Mouse (Mus musculus) heart, embryonic 16.5 days (tissue): ENCODE results near the gene Ezh1. TPM values are rescaled to one million over a fixed set of nuclear protein-coding genes. Genes with fewer than 3 reads are reported as not detected.
A peak's percentile ranks its signal among the peaks of the same experiment; 100 is the strongest.
"Not testable (repeated sequence)": the region's sequence is repeated elsewhere in the genome, so short reads cannot be mapped to it uniquely, and the experiment has no call there.

Experiments
- ATAC-seq: fragments of 200-750 bp; cut with Nextera tagmentation; replicated peaks from 2 replicates; pipeline ENCODE4 v1.8.0; 2017; ENCODE audit warnings: moderate number of reproducible peaks; ENCODE audit not compliant: insufficient read depth, low FRiP score; ENCODE audit errors: extremely low read depth
- H3K27ac ChIP-seq: fragments of 300-500 bp; sonication (generic); 2 replicates; pipeline ENCODE4 v1.5.1; 2014; ENCODE audit warnings: mild to moderate bottlenecking, low read length, control low read depth, moderate library complexity
- H3K27me3 ChIP-seq: fragments of 300-500 bp; sonication (generic); 2 replicates; pipeline ENCODE4 v1.6.1; 2014; ENCODE audit warnings: low read length, mixed read lengths; ENCODE audit not compliant: control insufficient read depth, insufficient read depth
- H3K36me3 ChIP-seq: fragments of 300-500 bp; sonication (generic); 2 replicates; pipeline ENCODE4 v1.6.1; 2014; ENCODE audit not compliant: control insufficient read depth, insufficient read depth
- H3K4me1 ChIP-seq: fragments of 300-500 bp; sonication (generic); 2 replicates; pipeline ENCODE4 v1.6.1; 2014; ENCODE audit warnings: low read length, mixed read lengths; ENCODE audit not compliant: control insufficient read depth, insufficient read depth
- H3K4me2 ChIP-seq: fragments of 300-500 bp; sonication (generic); 2 replicates; pipeline ENCODE4 v1.6.1; 2014; ENCODE audit warnings: low read depth, mild to moderate bottlenecking, control low read depth, low read length
- H3K4me3 ChIP-seq: fragments of 300-500 bp; sonication (generic); 2 replicates; pipeline ENCODE4 v1.5.1; 2014; ENCODE audit warnings: mild to moderate bottlenecking, control low read depth, low read length
- H3K9ac ChIP-seq: fragments of 300-500 bp; sonication (generic); 2 replicates; pipeline ENCODE4 v1.6.1; 2014; ENCODE audit warnings: low read length, control low read depth
- H3K9me3 ChIP-seq: fragments of 300-500 bp; sonication (generic); replicated peaks from 2 replicates; pipeline ENCODE4 v1.6.1; 2016; ENCODE audit warnings: low read length; ENCODE audit not compliant: control insufficient read depth
- WGBS: fragments of 180-500 bp; shearing (Covaris S2); extraction: QIAGEN DNeasy Blood & Tissue Kit; methylation state at CpG from one replicate; pipeline ENCODE4 v1.1.7; 2014; 5-methylcytosine and 5-hydroxymethylcytosine counted together
- polyA plus RNA-seq: library from polyadenylated mRNA; unstranded; fragments of >200 nt; fragmentation: Nextera tagmentation; extraction: Ambion mirVana; gene quantifications from 2 replicates; pipeline ENCODE4 v1.2.1, GENCODE M21; 2015

The Ezh1 gene
- polyA plus RNA-seq, 1 experiment from 2014 or later = 14.7 TPM

GRCm38 (mm10) chr11:101163476-101164350, 62.5 kb downstream of the Ezh1 start:
- peak overlapping the region; percentile 30 for H3K4me3 ChIP-seq
- peak overlapping the region; percentile 50 for H3K4me2 ChIP-seq
- H3K36me3 ChIP-seq = peaks cover 60% of the 10 kb centered on the region
- H3K27me3 ChIP-seq = peaks cover 23% of the 10 kb centered on the region
- 0 out of 2 replicates have a peak overlapping the region, but pooled peaks have one; percentile 26 for H3K9ac ChIP-seq
- no peak for ATAC-seq
- no peak overlapping the region for H3K27ac ChIP-seq
- no peaks in the 10 kb centered on the region for H3K9me3 ChIP-seq
- peaks cover 8% of the 10 kb centered on the region; the same call in 1 of the 2 replicates for H3K4me1 ChIP-seq
- WGBS = 39% methylated on average over 48 of the region's 49 CpGs

DNA sequence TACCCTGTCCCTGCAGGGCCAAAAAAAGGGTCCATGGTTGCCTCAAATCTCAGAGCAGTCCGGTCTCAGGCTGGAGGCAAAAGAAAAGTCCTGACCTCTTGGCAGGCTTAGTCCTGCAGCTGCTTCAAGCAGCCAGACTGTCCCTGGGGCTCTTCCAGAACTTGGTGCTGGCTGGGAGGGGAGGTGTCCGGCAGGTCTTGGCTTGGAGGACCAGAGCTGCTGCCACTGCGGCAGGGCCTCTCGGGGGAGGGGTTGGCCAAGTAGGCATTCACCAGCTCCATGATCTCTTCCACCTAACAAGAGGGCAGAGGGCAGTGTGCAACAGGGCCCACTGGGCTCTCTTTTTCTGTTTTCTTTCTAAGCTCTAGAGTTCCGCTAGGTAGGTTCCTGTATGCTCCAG, 63.5 kb downstream of the Ezh1 start:
- no peak for ATAC-seq
- H3K4me1 ChIP-seq = peaks cover 2% of the 10 kb centered on the region; the same call in 1 of the 2 replicates
- H3K4me2 ChIP-seq = no peak overlapping the region
- no peak overlapping the region for H3K4me3 ChIP-seq
- no peak overlapping the region for H3K27ac ChIP-seq
- H3K9ac ChIP-seq = no peak overlapping the region
- peaks cover 20% of the 10 kb centered on the region for H3K27me3 ChIP-seq
- WGBS = 60% methylated on average over 5 of the region's 5 CpGs
- H3K36me3 ChIP-seq = peaks cover 54% of the 10 kb centered on the region
- H3K9me3 ChIP-seq = no peaks in the 10 kb centered on the region

GRCm38 (mm10) chr11:101162301-101162700, 64.0 kb downstream of the Ezh1 start:
- peaks cover 2% of the 10 kb centered on the region; the same call in 1 of the 2 replicates for H3K4me1 ChIP-seq
- no peak overlapping the region for H3K9ac ChIP-seq
- H3K27me3 ChIP-seq = peaks cover 18% of the 10 kb centered on the region
- ATAC-seq = no peak
- 63% methylated on average over 5 of the region's 5 CpGs for WGBS
- no peaks in the 10 kb centered on the region for H3K9me3 ChIP-seq
- no peak overlapping the region for H3K4me2 ChIP-seq
- peaks cover 49% of the 10 kb centered on the region for H3K36me3 ChIP-seq
- no peak overlapping the region for H3K27ac ChIP-seq
- no peak overlapping the region for H3K4me3 ChIP-seq

- no peak for ATAC-seq
- peaks cover 13% of the 10 kb centered on the region for H3K27me3 ChIP-seq
- H3K9me3 ChIP-seq = no peaks in the 10 kb centered on the region
- H3K4me3 ChIP-seq = no peak overlapping the region
- H3K36me3 ChIP-seq = peaks cover 42% of the 10 kb centered on the region
- H3K27ac ChIP-seq = no peak overlapping the region
- 87% methylated on average over 15 of the region's 15 CpGs for WGBS
- no peak overlapping the region for H3K9ac ChIP-seq
- peaks cover 2% of the 10 kb centered on the region; the same call in 1 of the 2 replicates for H3K4me1 ChIP-seq
- no peak overlapping the region for H3K4me2 ChIP-seq
These were observed 64.7 kb downstream of the Ezh1 start for GRCm38 (mm10) chr11:101161551-101161950.

GRCm38 (mm10) chr11:101160981-101161505, 65.2 kb downstream of the Ezh1 start:
- 74% methylated on average over 6 of the region's 8 CpGs for WGBS
- peaks cover 37% of the 10 kb centered on the region for H3K36me3 ChIP-seq
- not testable (repeated sequence) for H3K27me3 ChIP-seq, H3K9me3 ChIP-seq, H3K9ac ChIP-seq, H3K27ac ChIP-seq, ATAC-seq, H3K4me3 ChIP-seq, H3K4me1 ChIP-seq, H3K4me2 ChIP-seq

- H3K4me2 ChIP-seq, H3K27me3 ChIP-seq, ATAC-seq, H3K4me3 ChIP-seq, H3K27ac ChIP-seq, H3K4me1 ChIP-seq, H3K9ac ChIP-seq, H3K9me3 ChIP-seq: not testable (repeated sequence)
- WGBS = 66% methylated on average over 8 of the region's 10 CpGs
- peaks cover 31% of the 10 kb centered on the region for H3K36me3 ChIP-seq
These were observed 66.1 kb downstream of the Ezh1 start for GRCm38 (mm10) chr11:101160151-101160550.

DNA sequence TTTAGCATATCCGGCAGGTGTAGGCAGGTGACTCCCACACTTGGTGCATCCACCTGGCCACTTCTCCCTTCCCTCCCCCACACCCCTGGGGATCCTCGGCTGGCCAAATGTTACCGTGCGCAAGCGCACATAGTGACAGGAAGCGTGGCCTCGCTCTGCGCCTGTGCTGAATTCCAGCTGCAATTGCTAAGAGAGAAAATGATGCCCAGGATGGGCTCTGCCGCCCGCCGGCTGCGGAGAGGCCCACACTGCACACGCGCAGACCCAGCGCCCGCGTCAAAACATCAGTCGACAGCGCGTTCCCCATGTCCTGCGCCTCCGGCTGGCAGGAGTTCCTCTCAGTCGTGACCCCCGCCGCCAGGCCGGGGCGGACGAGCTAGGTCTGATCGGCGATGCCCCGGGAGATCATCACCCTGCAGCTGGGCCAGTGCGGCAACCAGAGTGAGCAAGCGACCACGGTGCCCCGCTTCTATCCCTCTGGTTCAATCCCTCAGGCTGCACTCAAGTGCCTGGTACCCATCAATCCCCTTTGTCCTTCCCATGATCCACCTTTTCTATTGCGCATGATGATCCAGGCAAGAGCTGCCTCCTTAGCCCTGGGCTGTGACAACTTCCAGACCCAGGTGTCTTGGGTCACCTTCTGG, 70.4 kb downstream of the Ezh1 start, which contains the start of gene Tubg2:
Gene Tubg2, plus strand, starts transcription at position 180 of the 644 bp plus-strand sequence.
- peak; percentile 74 for ATAC-seq
- H3K9ac ChIP-seq = peak within 1 kb of the TSS; percentile 76
- H3K9me3 ChIP-seq = no peaks in the 10 kb centered on the region
- H3K27me3 ChIP-seq = no peaks in the 10 kb centered on the region
- H3K27ac ChIP-seq = peak within 1 kb of the TSS; percentile 39; the same call in 1 of the 2 replicates
- H3K4me1 ChIP-seq = peaks cover 6% of the 10 kb centered on the region; the same call in 1 of the 2 replicates
- peak within 1 kb of the TSS; percentile 57 for H3K4me3 ChIP-seq
- WGBS = 3% methylated on average over 36 of the region's 36 CpGs
- peak within 1 kb of the TSS; percentile 93 for H3K4me2 ChIP-seq
- H3K36me3 ChIP-seq = no peaks in the 10 kb centered on the region

DNA sequence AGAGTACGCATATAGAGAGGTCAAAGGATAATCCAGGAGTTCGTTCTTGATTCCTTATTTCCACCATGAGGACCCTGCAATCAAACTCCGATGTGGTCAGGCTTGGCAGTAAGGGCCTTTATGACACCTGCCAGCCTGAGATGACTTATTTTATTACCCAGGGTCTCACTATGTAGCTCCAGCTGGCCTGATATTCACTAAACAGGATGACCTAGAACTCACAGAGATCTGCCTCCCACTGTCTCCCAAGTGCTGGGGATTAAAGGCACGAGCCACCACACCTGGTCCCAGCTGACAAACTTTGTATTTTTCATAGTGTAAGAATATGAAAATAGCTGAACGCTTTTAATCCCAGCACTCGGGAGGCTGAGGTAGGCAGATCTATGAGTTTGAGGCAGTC, 71.1 kb downstream of the Ezh1 start:
- ATAC-seq = no peak
- Histone ChIP-seq H3K36me3 (no peaks in the 10 kb centered on the region), H3K4me3 (no peak overlapping the region), H3K27ac (no peak overlapping the region), H3K9ac (no peak overlapping the region; the same call in 1 of the 2 replicates), H3K27me3 (no peaks in the 10 kb centered on the region), H3K9me3 (no peaks in the 10 kb centered on the region), H3K4me1 (peaks cover 6% of the 10 kb centered on the region; the same call in 1 of the 2 replicates), H3K4me2 (peak overlapping the region; percentile 93; the same call in 1 of the 2 replicates)
- 70% methylated on average over 6 of the region's 6 CpGs for WGBS
